Mouse (Mus musculus) left cerebral cortex, adult 2 months (tissue): ENCODE data around the gene Cmip. TPM values are rescaled to one million over a fixed set of nuclear protein-coding genes. Genes with fewer than 3 reads are reported as not detected.

Experiments used
- DNase-seq, 2 experiments: peaks; one replicate each; pipeline ENCODE4 v3.0.0; 2021 to 2022; ENCODE audit warnings: low spot score in 2 of 2, mixed read lengths in 1 of 2; ENCODE audit errors: extremely low spot score in 1 of 2
- H3K27ac ChIP-seq: fragments of 200-600 bp; 2 replicates; pipeline ENCODE4 v1.8.1; 2022
- H3K4me3 ChIP-seq: fragments of 200-600 bp; 2 replicates; pipeline ENCODE4 v1.8.1; 2022
- CTCF ChIP-seq: fragments of 200-600 bp; IDR thresholded peaks from 2 replicates; pipeline ENCODE4 v1.8.1; 2022; ENCODE audit warnings: antibody characterized with exemption, mild to moderate bottlenecking, moderate library complexity
- intact Hi-C: fragments of 180-260 bp; cut with DNase I; formaldehyde crosslinking; loops from one replicate; pipeline ENCODE4 v1.15.1; 2025
- microRNA-seq, 2 experiments: library from miRNA; unstranded; fragments of <30 nt; microRNA quantifications; one replicate each; pipeline ENCODE4 v1.2.0; 2021
- total RNA-seq, 2 experiments: library from RNA; stranded (reverse); gene quantifications; 2 replicates each; pipeline ENCODE4 v1.2.3; 2021

The Cmip gene
- total RNA-seq, 2 experiments from 2014 or later = 339 to 342 TPM

- Histone ChIP-seq H3K27ac (no peak overlapping the region), H3K4me3 (no peak overlapping the region)
- DNase-seq = no peak
- no peak for TF ChIP-seq CTCF
- intact Hi-C loops = no loop called here
Measured at GRCm38 (mm10) chr8:117488246-117489005, 231.6 kb downstream of the Cmip start.

GRCm38 (mm10) chr8:117493543-117493942, 236.7 kb downstream of the Cmip start:
- H3K4me3 ChIP-seq = no peak overlapping the region
- H3K27ac ChIP-seq = no peak overlapping the region
- intact Hi-C loops = no loop called here
- no peak for TF ChIP-seq CTCF
- DNase-seq = no peak

DNA sequence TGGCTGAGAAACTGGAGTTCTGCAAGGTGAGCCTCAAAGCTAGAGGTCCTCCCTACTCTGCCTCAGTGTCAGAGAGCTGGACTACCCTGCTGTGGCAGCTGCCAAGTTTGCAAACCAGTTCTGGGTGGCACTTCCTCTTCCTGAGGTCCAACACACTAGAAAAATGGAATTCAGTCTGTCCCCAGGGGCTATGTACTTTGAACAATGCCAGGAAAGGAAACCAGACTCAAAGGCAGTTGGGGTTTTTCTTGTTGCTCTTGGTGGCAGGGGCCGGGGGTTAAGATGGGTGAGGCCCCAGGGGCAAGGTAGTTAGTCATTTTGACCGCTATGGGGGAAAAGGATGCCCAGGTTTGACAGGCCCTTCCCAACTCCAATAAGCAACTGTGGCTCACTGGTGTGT, 238.0 kb downstream of the Cmip start:
- TF ChIP-seq CTCF = no peak

GRCm38 (mm10) chr8:117498179-117498914, 241.5 kb downstream of the Cmip start, which contains the start of gene Plcg2:
Plcg2 (plus strand) TSS chr8:117498291.
- Histone ChIP-seq H3K27ac (no peak within 1 kb of the TSS), H3K4me3 (peak within 1 kb of the TSS; percentile 55)
- TF ChIP-seq CTCF = no peak
- intact Hi-C loops = no loop called here
- DNase-seq = peak; percentile 19 to 20

More for the DNA sequence above, 238.0 kb downstream of the Cmip start:
- H3K4me3 ChIP-seq = no peak overlapping the region
- intact Hi-C loops = no loop called here
- DNase-seq = no peak
- H3K27ac ChIP-seq = no peak overlapping the region

- intact Hi-C loops = no loop called here
- TF ChIP-seq CTCF = no peak
- Histone ChIP-seq H3K4me3 (peak overlapping the region; percentile 55), H3K27ac (no peak overlapping the region)
- DNase-seq = no peak
Measured at GRCm38 (mm10) chr8:117498915-117499540, 242.2 kb downstream of the Cmip start.

GRCm38 (mm10) chr8:117500232-117500823, 243.5 kb downstream of the Cmip start:
- intact Hi-C loops = no loop called here
- TF ChIP-seq CTCF = no peak
- H3K4me3 ChIP-seq = no peak overlapping the region
- DNase-seq = no peak
- H3K27ac ChIP-seq = no peak overlapping the region

- intact Hi-C loops = no loop called here
- TF ChIP-seq CTCF = no peak
- H3K27ac ChIP-seq = no peak overlapping the region
- no peak for DNase-seq
- H3K4me3 ChIP-seq = no peak overlapping the region
Measured at GRCm38 (mm10) chr8:117501323-117501722, 244.5 kb downstream of the Cmip start.

GRCm38 (mm10) chr8:117503405-117504069, 246.7 kb downstream of the Cmip start:
- no peak overlapping the region for H3K4me3 ChIP-seq
- intact Hi-C loops = no loop called here
- no peak for TF ChIP-seq CTCF
- H3K27ac ChIP-seq = no peak overlapping the region
- no peak for DNase-seq

GRCm38 (mm10) chr8:117507703-117508102, 250.8 kb downstream of the Cmip start:
- intact Hi-C loops = no loop called here
- no peak overlapping the region for H3K4me3 ChIP-seq
- no peak overlapping the region for H3K27ac ChIP-seq
- DNase-seq = no peak
- no peak for TF ChIP-seq CTCF

Small RNA genes within 50 kb of the gene (microRNA-seq; reads per million reads assigned to microRNA genes)
- gene Mir7077 (0.48 to 0.73 reads per million in 2 experiments), gene Mir7078 (0 to 0.97 reads per million in 2 experiments)

Other genes starting within 250 kb of the Cmip start
- gene Pkd1l2, start 174.6 kb upstream of the Cmip start, total RNA-seq = under 1 TPM; 0.18 to 0.23 TPM
- not detected for gene Bco1, start 161.2 kb upstream of the Cmip start, total RNA-seq
- 10 to 100 TPM; 18.4 to 19.4 TPM for gene Gan, start 98.9 kb upstream of the Cmip start, total RNA-seq
- gene Plcg2, start 241.2 kb downstream of the Cmip start, total RNA-seq = 1 to 10 TPM; 2.4 to 2.9 TPM